Mouse (Mus musculus) testis, adult 2 months (tissue): ENCODE data around the gene Khdrbs1. TPM values are rescaled to one million over a fixed set of nuclear protein-coding genes. Genes with fewer than 3 reads are reported as not detected.

Source experiments
- H3K27ac ChIP-seq: fragments of 200-500 bp; 2 replicates; pipeline ENCODE4 v1.5.1; 2012; ENCODE audit warnings: low read depth, low read length; ENCODE audit not compliant: control insufficient read depth, insufficient read depth
- H3K27me3 ChIP-seq: fragments of 200-500 bp; 2 replicates; pipeline ENCODE4 v1.6.1; 2012; ENCODE audit warnings: mild to moderate bottlenecking, low read length, moderate library complexity; ENCODE audit not compliant: control insufficient read depth, insufficient read depth
- H3K36me3 ChIP-seq: fragments of 200-500 bp; 2 replicates; pipeline ENCODE4 v1.6.1; 2012; ENCODE audit warnings: mild to moderate bottlenecking, low read length; ENCODE audit not compliant: control insufficient read depth, insufficient read depth
- H3K4me1 ChIP-seq: fragments of 200-500 bp; 2 replicates; pipeline ENCODE4 v1.6.1; 2012; ENCODE audit warnings: low read length; ENCODE audit not compliant: control insufficient read depth, insufficient read depth
- H3K4me3 ChIP-seq: fragments of 200-500 bp; 2 replicates; pipeline ENCODE4 v1.5.1; 2012; ENCODE audit warnings: low read depth, mild to moderate bottlenecking, low read length, moderate library complexity, mixed read lengths; ENCODE audit not compliant: control insufficient read depth
- CTCF ChIP-seq: fragments of 200-500 bp; IDR thresholded peaks from 2 replicates; pipeline ENCODE4 v1.5.1; 2012; ENCODE audit warnings: low read depth, mild to moderate bottlenecking, inconsistent platforms, low read length, moderate library complexity; ENCODE audit not compliant: control insufficient read depth, insufficient read depth, insufficient replicate concordance
- POLR2A ChIP-seq: fragments of 200-500 bp; IDR thresholded peaks from 2 replicates; pipeline ENCODE4 v1.6.1; 2012; ENCODE audit warnings: low read depth, mild to moderate bottlenecking, inconsistent platforms, low read length, moderate library complexity; ENCODE audit not compliant: control insufficient read depth
- polyA plus RNA-seq: library from polyadenylated mRNA; depleted of rRNA; stranded (reverse); fragments of >200 nt; gene quantifications from 2 replicates; pipeline ENCODE4 v1.2.3, GENCODE M21; 2012; rRNA removed

The Khdrbs1 gene
- polyA plus RNA-seq: 17.1 and 19.2 TPM in 2 replicates

GRCm38 (mm10) chr4:129742232-129743009, at the start of gene Khdrbs1:
Khdrbs1 (minus strand) TSS chr4:129742303.
- H3K36me3 ChIP-seq: no peaks in the 10 kb centered on the region

GRCm38 (mm10) chr4:129791399-129791798, 49.3 kb upstream of the Khdrbs1 start:
- Histone ChIP-seq H3K36me3 (no peaks in the 10 kb centered on the region), H3K27ac (no peak overlapping the region), H3K4me3 (no peak overlapping the region; the same call in 1 of the 2 replicates), H3K4me1 (peaks cover 6% of the 10 kb centered on the region), H3K27me3 (no peaks in the 10 kb centered on the region)
- TF ChIP-seq CTCF: no peak
- no peak for TF ChIP-seq POLR2A

More at GRCm38 (mm10) chr4:129742232-129743009, at the start of gene Khdrbs1:
- H3K4me1 ChIP-seq: peaks cover 10% of the 10 kb centered on the region
- no peaks in the 10 kb centered on the region for H3K27me3 ChIP-seq
- peak within 1 kb of the TSS; percentile 98 for H3K4me3 ChIP-seq
- H3K27ac ChIP-seq: peak within 1 kb of the TSS; percentile 98
- TF ChIP-seq CTCF: no peak
- peak; percentile 78 for TF ChIP-seq POLR2A

GRCm38 (mm10) chr4:129790475-129790874, 48.4 kb upstream of the Khdrbs1 start:
- no peaks in the 10 kb centered on the region for H3K27me3 ChIP-seq
- H3K36me3 ChIP-seq: no peaks in the 10 kb centered on the region
- H3K4me1 ChIP-seq: peaks cover 6% of the 10 kb centered on the region
- no peak overlapping the region for H3K4me3 ChIP-seq
- no peak overlapping the region for H3K27ac ChIP-seq
- TF ChIP-seq CTCF: no peak
- no peak for TF ChIP-seq POLR2A

GRCm38 (mm10) chr4:129789635-129790034, 47.5 kb upstream of the Khdrbs1 start:
- Histone ChIP-seq H3K27me3 (no peaks in the 10 kb centered on the region), H3K4me3 (no peak overlapping the region), H3K36me3 (no peaks in the 10 kb centered on the region), H3K4me1 (peaks cover 2% of the 10 kb centered on the region), H3K27ac (no peak overlapping the region)
- TF ChIP-seq POLR2A (no peak), CTCF (no peak)

GRCm38 (mm10) chr4:129788693-129789092, 46.6 kb upstream of the Khdrbs1 start:
- TF ChIP-seq CTCF (no peak), POLR2A (no peak)
- no peaks in the 10 kb centered on the region for H3K4me1 ChIP-seq
- no peak overlapping the region for H3K4me3 ChIP-seq
- no peaks in the 10 kb centered on the region for H3K36me3 ChIP-seq
- no peaks in the 10 kb centered on the region for H3K27me3 ChIP-seq
- peak overlapping the region; percentile 51 for H3K27ac ChIP-seq

GRCm38 (mm10) chr4:129785178-129785577, 43.1 kb upstream of the Khdrbs1 start:
- no peaks in the 10 kb centered on the region for H3K4me1 ChIP-seq
- H3K27me3 ChIP-seq: no peaks in the 10 kb centered on the region
- H3K36me3 ChIP-seq: no peaks in the 10 kb centered on the region
- H3K4me3 ChIP-seq: no peak overlapping the region
- no peak overlapping the region for H3K27ac ChIP-seq
- TF ChIP-seq CTCF (0 out of 2 replicates have a peak, but pooled peaks have one; percentile 22), POLR2A (no peak)

GRCm38 (mm10) chr4:129783506-129783905, 41.4 kb upstream of the Khdrbs1 start:
- TF ChIP-seq POLR2A (no peak), CTCF (no peak)
- H3K27me3 ChIP-seq: no peaks in the 10 kb centered on the region
- H3K4me3 ChIP-seq: no peak overlapping the region
- no peak overlapping the region for H3K27ac ChIP-seq
- H3K4me1 ChIP-seq: no peaks in the 10 kb centered on the region
- H3K36me3 ChIP-seq: no peaks in the 10 kb centered on the region

GRCm38 (mm10) chr4:129782857-129783331, 40.8 kb upstream of the Khdrbs1 start:
- TF ChIP-seq POLR2A (no peak), CTCF (no peak)
- Histone ChIP-seq H3K27ac (no peak overlapping the region), H3K4me3 (no peak overlapping the region), H3K4me1 (no peaks in the 10 kb centered on the region), H3K36me3 (no peaks in the 10 kb centered on the region), H3K27me3 (no peaks in the 10 kb centered on the region)
